Mouse (Mus musculus) bone marrow, adult 2 months (tissue): ENCODE measurements around the gene Cenph.

Source experiments
- CTCF ChIP-seq: fragments of 200-500 bp; IDR thresholded peaks from 2 replicates; pipeline ENCODE4 v1.5.1; 2011; ENCODE audit warnings: low read length, control low read depth; ENCODE audit not compliant: control insufficient read depth, insufficient read depth
- POLR2A ChIP-seq: fragments of 200-500 bp; IDR thresholded peaks from 2 replicates; pipeline ENCODE4 v1.6.1; 2011; ENCODE audit warnings: low read depth, mild to moderate bottlenecking, control low read depth, low read length, borderline replicate concordance; ENCODE audit not compliant: control insufficient read depth

GRCm38 (mm10) chr13:100775252-100776055 is at the start of gene Cenph:
- TF ChIP-seq CTCF (no peak), POLR2A (no peak)
